Mouse (Mus musculus): ENCODE data around the gene Guca2a. TPM values are rescaled to one million over a fixed set of nuclear protein-coding genes. Genes with fewer than 3 reads are reported as not detected.

Guca2a gene
- total RNA-seq (2017): not detected in 2 replicates

DNA sequence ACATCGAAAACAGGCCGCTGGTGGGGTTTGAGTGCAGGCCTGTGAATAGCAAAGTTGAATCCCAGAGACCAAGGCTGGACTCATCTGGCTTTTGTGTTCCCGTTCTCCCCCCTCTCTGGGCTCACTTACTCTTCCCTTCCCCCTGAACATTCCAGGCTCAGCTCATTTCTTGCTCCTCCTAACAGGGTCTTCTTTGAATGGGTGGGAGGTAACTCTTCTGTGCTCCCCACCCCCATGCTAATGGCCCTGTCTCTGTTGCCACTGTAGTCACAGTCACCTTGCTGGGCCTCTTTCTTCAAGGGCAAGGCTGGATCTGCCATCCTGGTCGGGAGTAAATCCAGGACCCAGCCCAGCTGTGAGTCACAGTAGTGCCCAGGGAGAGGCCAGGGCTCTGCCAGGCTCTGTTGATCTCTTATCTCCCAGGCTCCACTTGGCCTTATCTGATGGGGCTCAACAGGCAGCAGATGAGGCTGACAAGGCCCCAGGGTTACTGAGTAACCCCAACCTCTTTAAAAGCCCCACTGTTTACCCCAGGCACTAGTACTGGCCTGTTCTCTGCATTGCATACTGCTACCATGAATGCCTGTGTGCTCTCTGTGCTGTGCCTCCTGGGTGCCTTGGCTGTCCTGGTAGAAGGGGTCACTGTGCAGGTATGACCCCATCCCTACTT lies at the start of gene Guca2a:
TSS of gene Guca2a (plus strand) at position 529 of the 670 bp plus-strand sequence.
- ATAC-seq (replicated peaks; ENCODE audit: low read depth, poor library complexity, severe bottlenecking): no peak

DNA sequence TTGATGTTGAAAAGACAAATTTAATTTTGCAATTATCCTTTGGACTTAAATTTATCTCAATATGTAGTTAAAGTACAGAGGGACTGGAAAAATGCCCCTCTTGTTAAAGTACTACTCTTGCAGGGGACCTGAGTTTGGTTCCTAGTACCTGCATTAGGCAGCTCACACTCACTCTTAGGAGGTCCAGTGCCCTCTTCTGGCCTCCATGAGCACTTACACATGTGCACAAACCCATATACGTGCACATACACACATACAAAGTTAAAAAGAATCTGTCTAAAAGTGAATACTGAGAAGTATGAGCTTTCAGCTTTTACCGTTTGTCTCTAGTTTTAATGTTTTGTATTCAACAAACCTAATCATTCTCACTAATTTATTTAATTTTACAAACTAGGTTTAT lies 49.5 kb upstream of the Guca2a start:
- ATAC-seq (replicated peaks; ENCODE audit: low read depth, poor library complexity, severe bottlenecking): no peak

DNA sequence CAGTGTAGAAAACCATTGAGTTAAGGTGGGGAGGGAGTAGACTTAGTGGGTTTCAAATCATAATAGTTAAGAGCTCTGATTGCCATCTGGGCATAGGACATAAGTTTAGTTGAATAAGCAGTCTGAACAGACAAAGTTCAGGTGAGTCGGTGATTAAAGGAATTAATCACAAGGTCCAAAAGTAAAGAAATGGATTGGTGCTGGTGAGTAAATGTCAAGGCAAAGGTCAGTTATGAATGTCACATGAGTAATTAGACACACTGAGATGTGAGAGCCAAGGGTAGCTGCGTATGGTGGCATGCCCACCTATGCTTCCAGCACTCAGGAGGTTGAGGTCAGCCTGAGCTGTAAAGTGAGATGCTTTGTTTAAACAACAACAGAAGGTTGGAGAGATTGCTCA lies 48.1 kb upstream of the Guca2a start:
- no peak for ATAC-seq (replicated peaks; ENCODE audit: low read depth, poor library complexity, severe bottlenecking)

DNA sequence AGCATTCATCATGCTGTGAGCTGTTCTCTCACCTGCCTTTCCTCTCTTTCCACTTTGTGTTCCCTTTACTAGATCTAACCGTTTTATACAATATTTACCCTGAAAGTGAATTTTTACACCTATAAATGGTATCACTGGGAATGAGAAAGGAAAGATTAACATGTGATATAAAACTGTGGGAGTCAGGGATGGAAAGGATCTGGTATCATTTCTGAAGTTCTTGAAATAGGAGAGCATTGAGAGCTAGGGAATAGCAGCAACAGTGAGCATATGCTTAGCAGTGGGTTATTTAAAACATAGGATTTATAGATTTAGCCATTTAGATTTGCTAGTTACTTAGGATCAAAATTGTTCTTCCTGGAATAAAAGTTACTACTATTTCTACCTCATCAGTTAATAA lies 47.5 kb upstream of the Guca2a start:
- no peak for ATAC-seq (replicated peaks; ENCODE audit: low read depth, poor library complexity, severe bottlenecking)

DNA sequence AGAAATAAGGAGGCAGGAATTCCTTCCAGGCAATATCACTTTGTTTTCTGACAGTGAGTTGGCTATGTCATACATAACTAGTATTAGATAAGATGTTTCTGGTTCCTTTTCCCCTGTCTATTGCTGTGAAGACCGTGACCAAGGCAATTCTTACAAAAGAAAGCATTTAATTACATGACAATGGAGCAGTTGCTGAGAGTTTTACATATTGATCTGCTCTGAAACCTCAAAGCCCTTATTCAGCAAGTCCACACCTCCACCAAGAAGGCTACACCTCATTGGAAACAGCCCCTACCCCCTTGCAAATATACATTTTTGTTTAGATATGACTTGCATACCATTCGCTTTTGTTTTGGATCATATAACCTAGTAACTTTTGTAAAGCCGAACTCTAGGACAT lies 45.0 kb upstream of the Guca2a start:
- ATAC-seq (replicated peaks; ENCODE audit: low read depth, poor library complexity, severe bottlenecking): no peak

DNA sequence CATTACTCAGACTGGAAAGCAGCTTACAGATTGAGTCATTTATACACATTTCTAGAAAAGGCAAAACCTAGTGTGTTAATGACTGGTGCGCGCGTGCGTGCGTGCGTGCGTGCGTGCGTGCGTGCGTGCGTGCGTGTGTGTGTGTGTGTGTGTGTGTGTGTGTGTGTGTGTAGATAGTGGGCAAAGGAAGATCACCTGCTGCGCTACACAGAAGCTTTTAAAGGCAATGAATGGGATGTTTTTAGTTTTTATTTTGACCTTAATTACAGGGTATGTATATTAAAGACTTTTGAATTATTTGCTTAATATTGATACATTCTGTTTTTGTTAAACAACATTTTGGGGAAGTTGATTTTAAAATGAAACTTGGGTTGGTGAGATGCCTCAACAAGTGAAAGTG lies 43.2 kb upstream of the Guca2a start:
- no peak for ATAC-seq (replicated peaks; ENCODE audit: low read depth, poor library complexity, severe bottlenecking)

DNA sequence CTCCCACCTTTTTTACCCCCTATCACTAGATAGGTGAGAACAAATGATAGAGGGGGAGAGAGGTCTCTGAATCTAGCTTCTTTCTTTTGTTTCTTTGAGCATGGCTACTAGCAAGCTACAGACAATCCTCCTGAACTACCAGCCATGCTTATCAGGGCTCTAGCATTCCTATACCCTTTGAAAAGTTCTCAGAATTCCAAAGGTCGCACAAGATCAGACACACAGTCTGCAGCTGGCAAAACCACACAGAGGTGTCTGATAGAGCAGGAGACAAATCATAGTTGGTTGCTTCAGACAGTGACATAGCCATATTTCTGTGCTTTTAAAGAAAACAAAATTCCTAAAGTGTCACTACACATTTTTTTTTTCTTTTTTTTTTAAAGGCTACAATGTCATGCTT lies 37.9 kb upstream of the Guca2a start:
- ATAC-seq (replicated peaks; ENCODE audit: low read depth, poor library complexity, severe bottlenecking): no peak

DNA sequence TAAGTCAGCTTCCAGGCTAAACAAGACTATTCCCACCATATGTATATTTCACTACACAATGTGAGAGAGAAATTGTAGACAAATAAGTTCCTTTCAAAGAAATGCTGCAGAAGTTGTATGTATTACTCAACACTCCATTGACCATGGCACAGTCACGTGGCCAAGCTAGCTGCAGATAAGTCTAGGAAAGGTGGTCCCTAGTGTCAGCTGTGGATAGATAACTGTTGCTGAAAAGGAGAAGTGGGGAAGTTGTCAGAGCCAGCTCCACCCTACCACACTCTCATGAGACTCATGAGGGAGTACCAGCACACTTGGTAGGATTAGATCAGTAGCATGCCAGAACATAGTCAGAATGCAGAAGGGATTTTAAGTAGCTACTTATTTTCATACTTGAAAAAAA lies 28.0 kb upstream of the Guca2a start:
- ATAC-seq (replicated peaks; ENCODE audit: low read depth, poor library complexity, severe bottlenecking): peak; percentile 98

DNA sequence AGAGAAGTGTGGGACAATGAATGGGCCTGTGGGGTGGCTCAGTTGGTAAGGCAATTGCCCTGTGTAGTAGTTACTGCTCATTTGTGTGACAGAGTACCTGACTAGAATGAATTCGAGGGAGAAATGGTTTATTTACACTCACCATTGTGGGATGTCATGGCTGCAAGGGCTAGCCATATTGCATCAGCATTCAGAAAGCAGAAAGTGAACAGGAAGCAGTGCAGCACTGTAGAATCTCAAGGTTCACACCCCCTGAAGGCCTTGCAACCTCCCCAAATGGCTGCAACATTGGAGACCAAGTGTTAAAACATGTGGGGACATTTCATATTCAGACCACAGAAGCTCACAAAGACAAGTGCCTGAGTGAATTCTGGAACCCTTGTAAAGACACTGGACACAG lies 23.4 kb upstream of the Guca2a start:
- no peak for ATAC-seq (replicated peaks; ENCODE audit: low read depth, poor library complexity, severe bottlenecking)

DNA sequence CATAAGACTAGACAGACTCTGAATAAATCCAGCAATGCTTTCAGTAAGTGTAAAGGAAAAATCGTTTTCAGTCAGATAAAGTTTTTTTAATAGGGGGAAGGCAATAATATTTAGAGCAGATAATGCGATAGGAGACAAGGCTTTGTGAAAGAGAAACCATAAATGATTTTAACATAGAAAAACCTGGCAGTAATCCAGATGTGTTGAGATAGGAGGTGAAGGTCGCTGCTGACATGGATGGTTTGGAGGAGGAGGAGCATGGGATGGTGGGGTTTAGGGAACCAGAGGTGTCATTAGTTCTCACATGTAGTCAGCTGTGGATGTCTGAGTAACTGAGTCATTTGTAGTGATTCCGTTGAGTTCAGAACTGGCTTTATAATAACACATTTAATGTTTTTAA lies 22.8 kb upstream of the Guca2a start:
- no peak for ATAC-seq (replicated peaks; ENCODE audit: low read depth, poor library complexity, severe bottlenecking)

DNA sequence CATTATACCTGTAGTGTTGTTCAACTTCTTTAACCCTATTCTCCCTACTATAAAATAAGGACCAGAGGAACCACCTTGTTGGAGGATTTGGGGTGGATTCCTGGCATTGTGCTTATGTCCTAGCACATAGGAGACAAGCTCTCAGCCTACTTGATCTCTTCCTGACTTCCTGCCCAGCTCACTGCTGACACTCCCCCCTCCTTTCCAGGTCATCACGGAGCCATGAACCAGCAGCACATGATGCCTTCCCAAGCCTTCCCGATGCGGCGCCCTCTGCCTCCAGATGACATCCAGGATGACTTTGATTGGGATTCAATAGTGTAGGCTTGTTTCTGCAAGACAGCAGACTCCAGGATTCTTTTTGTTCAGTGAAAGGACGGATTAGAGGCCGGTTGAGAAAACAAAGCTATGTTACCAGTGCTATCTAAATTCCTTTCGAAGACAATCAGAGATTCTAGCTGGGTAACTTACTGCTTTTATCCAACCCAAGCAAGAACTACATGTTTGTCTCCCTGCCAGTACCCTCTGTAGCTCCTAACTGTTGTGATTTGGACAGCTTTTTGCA lies 11.3 kb upstream of the Guca2a start:
- ATAC-seq (replicated peaks; ENCODE audit: low read depth, poor library complexity, severe bottlenecking): no peak

DNA sequence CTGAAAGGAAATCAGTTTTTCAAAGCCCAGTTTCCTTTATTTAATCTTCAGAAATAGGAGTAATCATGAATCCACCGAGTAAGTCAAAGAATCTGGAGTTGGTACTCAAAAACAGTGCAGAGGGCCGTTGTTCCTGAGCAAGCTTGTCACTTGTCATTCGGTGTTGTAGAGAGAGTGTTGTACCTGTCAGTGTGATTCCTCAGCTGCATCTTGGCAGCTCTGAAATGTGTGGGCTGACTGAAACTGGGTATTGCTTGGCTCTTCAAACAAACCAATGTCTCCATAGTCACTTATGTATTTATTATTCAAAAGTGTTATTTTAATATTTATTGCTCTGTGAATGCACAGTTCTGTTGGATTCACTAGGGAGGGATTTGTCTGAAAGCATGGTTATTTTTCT lies 10.6 kb upstream of the Guca2a start:
- ATAC-seq (replicated peaks; ENCODE audit: low read depth, poor library complexity, severe bottlenecking): no peak

DNA sequence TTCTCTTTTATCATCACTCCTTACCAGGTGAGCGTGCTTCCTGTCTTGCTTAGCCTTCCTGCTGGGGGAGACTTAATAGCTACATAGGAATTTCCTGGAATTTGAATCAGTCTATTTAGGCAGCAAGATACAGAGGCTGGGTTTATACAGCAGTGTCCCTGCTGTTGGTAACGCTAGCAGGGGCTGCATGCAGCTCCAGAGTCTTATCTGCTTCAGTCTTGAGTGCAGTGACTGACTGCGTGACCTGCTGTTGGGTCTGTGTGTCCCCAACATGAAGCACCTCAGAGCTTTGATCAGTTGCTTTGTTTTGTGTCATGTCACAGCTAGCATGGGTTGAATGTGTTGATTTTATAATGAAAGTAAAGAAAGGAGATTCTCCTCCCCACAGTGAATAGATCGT lies 10.2 kb upstream of the Guca2a start:
- ATAC-seq (replicated peaks; ENCODE audit: low read depth, poor library complexity, severe bottlenecking): no peak

DNA sequence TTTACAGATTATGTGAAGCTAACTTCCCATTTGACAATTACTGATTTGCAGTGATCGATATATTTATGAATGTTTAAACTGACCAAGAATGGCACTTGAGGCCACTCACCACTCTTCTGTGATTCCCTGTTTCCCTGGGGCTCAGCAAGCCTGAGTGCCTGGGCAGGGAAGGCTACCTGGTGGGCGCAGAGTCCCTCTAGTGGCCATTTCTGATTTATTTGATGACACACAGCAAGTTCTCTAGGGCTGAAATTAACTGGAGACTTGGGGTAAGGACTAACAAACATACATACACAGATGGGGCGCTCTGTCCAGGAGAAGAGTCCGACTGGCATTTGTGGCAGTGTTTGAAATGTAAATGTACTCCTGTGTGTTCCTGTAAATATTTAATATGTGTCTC lies 9.1 kb upstream of the Guca2a start:
- peak; percentile 37 for ATAC-seq (replicated peaks; ENCODE audit: low read depth, poor library complexity, severe bottlenecking)

DNA sequence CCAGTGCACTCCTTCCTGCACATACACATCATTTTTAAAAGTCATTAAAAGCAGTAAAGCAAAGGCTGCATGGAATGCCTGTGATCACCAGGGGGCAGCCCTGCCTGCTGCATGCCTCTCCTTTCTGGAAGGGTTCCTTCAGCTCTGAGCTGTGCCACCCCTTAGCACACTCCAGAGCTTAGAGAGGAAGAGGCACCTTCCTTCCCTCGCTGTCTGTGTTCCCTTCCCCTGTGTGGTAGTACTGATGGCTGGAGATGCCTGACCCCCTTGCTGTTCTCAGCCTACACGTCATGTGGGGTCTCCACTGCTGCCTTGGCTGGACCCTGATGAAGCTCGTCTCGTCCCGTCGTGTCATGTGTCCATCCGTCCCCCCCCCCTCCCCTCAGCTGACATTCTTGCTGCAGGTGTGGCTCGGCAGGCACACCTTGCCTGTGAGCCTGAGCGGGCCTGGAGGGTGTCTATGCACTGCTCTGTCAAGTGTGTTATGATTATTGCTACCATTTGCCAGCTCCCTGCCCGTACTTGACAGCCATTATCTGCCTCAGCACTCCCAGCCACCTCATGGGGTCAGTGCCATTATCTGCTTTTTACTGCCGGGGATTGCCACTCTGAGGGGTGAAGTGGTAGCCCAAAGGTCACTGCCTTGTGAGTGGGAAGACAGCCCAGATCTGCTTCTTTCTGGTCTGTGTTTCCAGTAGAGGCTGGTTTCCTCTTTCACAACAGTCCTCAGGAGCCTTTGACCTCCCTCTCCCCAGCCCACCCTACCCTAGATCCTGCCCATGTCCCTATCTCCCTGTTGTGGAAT lies 6.2 kb upstream of the Guca2a start:
- peak; percentile 84 for ATAC-seq (replicated peaks; ENCODE audit: low read depth, poor library complexity, severe bottlenecking)

DNA sequence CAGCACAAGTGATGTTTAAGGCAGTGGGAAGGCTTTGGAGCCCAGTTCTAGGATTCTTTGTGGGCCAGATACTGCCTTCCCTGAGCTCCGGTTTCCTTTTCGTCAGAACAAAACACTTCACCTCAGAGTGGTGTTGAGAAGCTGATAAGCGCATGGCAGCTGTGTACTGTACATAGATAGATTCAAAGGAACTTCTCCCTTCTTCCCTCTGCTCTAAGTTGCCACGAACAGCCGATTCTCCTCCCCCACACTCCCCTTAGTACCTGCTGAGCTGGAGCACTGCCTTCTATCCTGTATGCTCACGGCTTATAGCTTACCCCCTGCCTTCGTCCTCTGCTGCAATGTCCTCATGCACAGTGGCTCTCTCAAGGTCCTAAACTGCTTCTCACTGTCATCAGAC lies 4.8 kb upstream of the Guca2a start:
- ATAC-seq (replicated peaks; ENCODE audit: low read depth, poor library complexity, severe bottlenecking): no peak

DNA sequence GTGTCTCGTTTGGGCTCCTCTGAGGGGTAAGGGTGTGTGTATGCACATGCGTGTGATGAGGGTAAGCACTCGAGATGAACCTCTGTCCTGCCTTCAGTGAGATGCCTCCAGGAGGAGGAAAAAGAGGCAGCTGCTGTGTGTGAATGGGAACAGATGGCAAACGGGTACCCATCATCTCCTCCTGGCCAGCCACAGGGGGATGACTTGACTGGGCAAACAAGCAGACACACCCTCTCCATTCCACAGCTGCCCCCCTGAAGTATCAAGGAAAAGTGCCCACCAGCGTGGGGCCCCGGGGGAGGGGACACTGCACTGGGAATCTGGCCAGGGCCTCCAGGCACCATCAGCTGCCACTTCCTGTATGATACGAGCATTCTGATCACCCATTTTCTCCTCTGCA lies 4.2 kb upstream of the Guca2a start:
- ATAC-seq (replicated peaks; ENCODE audit: low read depth, poor library complexity, severe bottlenecking): no peak

DNA sequence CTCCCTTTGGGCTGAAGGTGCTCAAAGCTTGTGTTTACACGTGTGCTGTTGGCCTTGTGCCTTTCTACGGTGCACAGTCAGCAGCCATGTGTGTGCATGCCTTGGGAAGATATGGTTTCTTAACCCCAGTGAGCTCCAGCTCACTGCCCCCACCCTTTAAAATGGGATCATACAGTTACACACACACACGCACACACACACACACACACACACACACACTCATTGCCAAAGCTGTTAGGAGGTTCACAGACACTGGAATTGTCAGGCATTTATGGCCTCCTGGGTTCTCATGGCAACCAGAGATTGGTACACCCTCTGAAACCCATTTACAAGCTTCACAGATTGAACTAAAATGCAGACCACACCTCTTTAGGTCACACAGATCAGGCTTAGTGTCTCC lies 3.6 kb upstream of the Guca2a start:
- ATAC-seq (replicated peaks; ENCODE audit: low read depth, poor library complexity, severe bottlenecking): no peak

DNA sequence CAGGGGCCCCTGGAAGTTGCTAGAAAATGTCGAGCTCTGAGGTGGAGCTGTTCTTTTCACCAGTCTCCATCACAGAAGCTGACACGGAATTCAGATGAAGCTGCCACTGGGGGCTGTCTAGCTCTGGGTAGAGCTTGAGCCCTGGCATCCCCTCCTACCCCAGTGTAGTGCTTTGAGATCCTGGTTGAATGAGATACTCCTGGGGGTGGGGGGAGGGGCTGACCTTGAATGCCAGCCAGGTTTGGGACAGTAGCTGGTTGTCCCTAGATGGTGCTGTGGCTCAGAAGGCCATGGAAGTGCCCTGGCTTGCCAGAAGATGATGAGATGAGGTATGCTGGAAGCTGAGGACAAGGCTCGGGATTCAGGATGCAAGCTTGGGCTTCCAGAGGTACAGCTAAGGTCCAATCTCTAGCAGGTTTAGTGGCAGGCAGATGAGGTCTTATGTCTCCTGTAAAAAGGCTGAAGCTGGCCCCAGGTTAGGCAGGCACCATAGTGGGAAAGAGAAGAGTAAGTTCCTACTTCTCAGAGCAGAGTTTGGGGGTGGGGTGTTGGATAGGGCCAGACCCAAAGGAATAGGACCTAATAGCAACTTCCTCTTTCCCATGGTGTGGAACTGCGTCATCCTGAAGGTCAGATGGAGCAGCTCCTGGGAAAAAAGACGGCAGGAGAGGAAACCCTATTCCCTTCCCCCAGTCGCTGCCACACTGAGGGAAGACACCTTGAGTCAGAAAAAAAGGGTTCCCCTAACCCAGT lies 2.4 kb upstream of the Guca2a start:
- no peak for ATAC-seq (replicated peaks; ENCODE audit: low read depth, poor library complexity, severe bottlenecking)

DNA sequence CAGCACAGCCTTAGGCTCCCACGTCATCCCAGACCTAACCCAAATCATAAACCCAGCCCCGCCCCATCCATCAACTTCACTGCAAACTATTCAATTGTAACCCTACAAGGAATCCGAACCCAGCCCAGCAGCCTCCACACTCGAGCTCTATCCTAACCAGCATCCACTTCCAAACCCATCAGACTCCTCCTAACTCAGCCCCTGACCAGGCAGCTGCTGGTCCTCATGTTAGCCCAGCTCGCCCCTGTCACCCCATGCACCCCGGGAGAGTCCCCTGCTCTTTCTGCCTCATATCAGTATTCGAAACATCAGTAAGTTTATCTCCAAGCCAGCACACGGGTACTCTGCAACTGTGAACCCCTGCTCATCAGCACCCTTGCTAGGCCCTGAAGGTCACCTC lies 1.8 kb upstream of the Guca2a start:
- no peak for ATAC-seq (replicated peaks; ENCODE audit: low read depth, poor library complexity, severe bottlenecking)

DNA sequence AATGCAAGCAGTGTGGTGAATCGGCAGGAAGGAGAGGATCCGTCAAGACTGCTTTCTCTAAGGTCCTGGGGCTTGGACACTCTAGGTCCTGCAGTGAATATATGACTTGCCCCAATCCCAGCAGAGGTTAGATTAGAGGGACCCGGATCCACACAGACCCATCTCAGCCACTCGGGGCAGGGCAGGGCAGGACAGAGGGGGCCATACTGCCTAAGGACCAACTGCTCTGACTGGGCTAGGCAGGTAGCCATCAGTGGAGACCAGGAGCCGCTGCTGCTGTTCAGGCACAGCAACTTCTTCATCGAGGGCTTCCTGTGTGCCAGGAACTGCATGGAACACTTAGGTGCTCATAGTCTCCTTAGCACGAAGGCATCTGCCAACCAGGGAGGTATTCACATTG lies 773 bp upstream of the Guca2a start:
- no peak for ATAC-seq (replicated peaks; ENCODE audit: low read depth, poor library complexity, severe bottlenecking)
